Mouse (Mus musculus) neural tube, embryonic 13.5 days (tissue): ENCODE data around the gene Rps6ka5. TPM values are rescaled to one million over a fixed set of nuclear protein-coding genes. Genes with fewer than 3 reads are reported as not detected.

Experiments used
- ATAC-seq: fragments of 200-750 bp; cut with Nextera tagmentation; 2 replicates; pipeline ENCODE4 v1.8.0; 2017; ENCODE audit warnings: low read depth, mild to moderate bottlenecking, moderate TSS enrichment, moderate library complexity
- H3K27ac ChIP-seq: fragments of 300-500 bp; sonication (generic); replicated peaks from 2 replicates; pipeline ENCODE4 v1.5.1; 2015; ENCODE audit warnings: moderate library complexity, mild to moderate bottlenecking, inconsistent platforms
- H3K27me3 ChIP-seq: fragments of 300-500 bp; sonication (generic); 2 replicates; pipeline ENCODE4 v1.6.1; 2015; ENCODE audit warnings: mild to moderate bottlenecking, inconsistent platforms
- H3K36me3 ChIP-seq: fragments of 300-500 bp; sonication (generic); 2 replicates; pipeline ENCODE4 v1.6.1; 2015; ENCODE audit warnings: mild to moderate bottlenecking, inconsistent platforms
- H3K4me1 ChIP-seq: fragments of 300-500 bp; sonication (generic); replicated peaks from 2 replicates; pipeline ENCODE4 v1.6.1; 2015; ENCODE audit warnings: inconsistent platforms
- H3K4me2 ChIP-seq: fragments of 300-500 bp; sonication (generic); 2 replicates; pipeline ENCODE4 v1.6.1; 2015; ENCODE audit warnings: inconsistent platforms, mild to moderate bottlenecking, moderate library complexity
- H3K4me3 ChIP-seq: fragments of 300-500 bp; sonication (generic); 2 replicates; pipeline ENCODE4 v1.5.1; 2015; ENCODE audit warnings: mild to moderate bottlenecking, inconsistent platforms
- H3K9ac ChIP-seq: fragments of 300-500 bp; sonication (generic); 2 replicates; pipeline ENCODE4 v1.6.1; 2015; ENCODE audit warnings: moderate library complexity, mild to moderate bottlenecking, inconsistent platforms
- H3K9me3 ChIP-seq: fragments of 300-500 bp; sonication (generic); 2 replicates; pipeline ENCODE4 v1.6.1; 2016; ENCODE audit warnings: inconsistent platforms
- WGBS: fragments of 180-500 bp; shearing (Covaris S2); methylation state at CpG from one replicate; pipeline ENCODE4 v1.1.7; 2015; 5-methylcytosine and 5-hydroxymethylcytosine counted together
- polyA plus RNA-seq: library from polyadenylated mRNA; unstranded; fragments of >200 nt; fragmentation: Nextera tagmentation; extraction: Ambion mirVana; gene quantifications from 2 replicates; pipeline ENCODE4 v1.2.1, GENCODE M21; 2015

Gene Rps6ka5
- polyA plus RNA-seq, 1 experiment from 2014 or later, result 5.5 TPM

DNA sequence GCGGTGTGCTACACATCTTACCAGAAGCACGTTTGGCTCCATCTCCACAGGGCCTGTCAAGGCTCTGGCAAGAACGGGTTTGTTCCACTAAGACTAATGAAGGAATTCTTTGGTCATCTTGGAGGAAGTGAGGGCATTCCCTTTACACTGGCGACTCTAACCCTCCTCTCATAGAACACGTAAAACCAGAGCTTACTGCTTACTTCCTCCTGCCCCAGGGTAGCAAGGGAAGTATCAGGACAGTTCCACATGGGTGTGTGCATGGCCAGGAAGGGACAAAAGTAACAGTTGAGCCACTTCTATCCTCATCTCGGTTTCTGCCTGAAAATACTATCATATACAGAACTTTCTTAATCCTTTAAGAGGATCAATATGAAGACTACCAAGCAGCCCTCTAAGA, 158.7 kb downstream of the Rps6ka5 start:
- no peaks in the 10 kb centered on the region for H3K9me3 ChIP-seq
- H3K27ac ChIP-seq, result no peak overlapping the region
- H3K27me3 ChIP-seq, result no peaks in the 10 kb centered on the region
- no peaks in the 10 kb centered on the region for H3K4me1 ChIP-seq
- no peaks in the 10 kb centered on the region; the same call in 1 of the 2 replicates for H3K36me3 ChIP-seq
- no peak overlapping the region for H3K4me3 ChIP-seq
- H3K4me2 ChIP-seq, result no peak overlapping the region
- WGBS, result 87% methylated on average over 6 of the region's 6 CpGs
- ATAC-seq, result no peak
- H3K9ac ChIP-seq, result no peak overlapping the region

DNA sequence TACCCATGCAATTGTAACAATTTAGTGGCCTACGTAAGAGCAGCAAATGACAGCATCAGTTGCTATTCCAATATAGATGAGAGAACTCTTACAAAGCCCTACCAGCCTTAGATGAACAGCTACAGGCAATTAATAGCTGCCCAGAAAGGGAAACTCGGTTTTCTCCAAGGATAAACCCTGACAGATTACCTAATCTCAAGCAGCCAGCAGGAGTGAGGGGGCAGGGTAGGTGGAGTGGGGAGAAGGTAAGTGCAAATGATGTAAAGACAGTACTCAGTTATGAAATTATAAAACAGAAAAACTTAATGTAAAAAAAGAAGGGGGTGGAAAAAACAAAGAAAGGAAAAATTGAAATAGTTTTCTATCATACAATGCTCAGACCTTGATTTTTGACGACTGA, 159.2 kb downstream of the Rps6ka5 start:
- no peak for ATAC-seq
- WGBS, result 87% methylated on average over 3 of the region's 3 CpGs

GRCm38 (mm10) chr12:100553675-100554074, 173.1 kb downstream of the Rps6ka5 start:
- no peaks in the 10 kb centered on the region for H3K4me1 ChIP-seq
- H3K4me3 ChIP-seq, result no peak overlapping the region
- ATAC-seq, result no peak
- H3K4me2 ChIP-seq, result no peak overlapping the region
- no peak overlapping the region for H3K27ac ChIP-seq
- no peaks in the 10 kb centered on the region for H3K27me3 ChIP-seq
- no peak overlapping the region for H3K9ac ChIP-seq
- WGBS, result 92% methylated on average over 6 of the region's 6 CpGs
- H3K36me3 ChIP-seq, result peaks cover 23% of the 10 kb centered on the region
- no peaks in the 10 kb centered on the region for H3K9me3 ChIP-seq

More for the DNA sequence above, 159.2 kb downstream of the Rps6ka5 start:
- Histone ChIP-seq H3K9me3 (no peaks in the 10 kb centered on the region), H3K4me2 (no peak overlapping the region), H3K9ac (no peak overlapping the region), H3K27me3 (no peaks in the 10 kb centered on the region), H3K4me3 (no peak overlapping the region), H3K27ac (no peak overlapping the region), H3K4me1 (no peaks in the 10 kb centered on the region), H3K36me3 (no peaks in the 10 kb centered on the region; the same call in 1 of the 2 replicates)

DNA sequence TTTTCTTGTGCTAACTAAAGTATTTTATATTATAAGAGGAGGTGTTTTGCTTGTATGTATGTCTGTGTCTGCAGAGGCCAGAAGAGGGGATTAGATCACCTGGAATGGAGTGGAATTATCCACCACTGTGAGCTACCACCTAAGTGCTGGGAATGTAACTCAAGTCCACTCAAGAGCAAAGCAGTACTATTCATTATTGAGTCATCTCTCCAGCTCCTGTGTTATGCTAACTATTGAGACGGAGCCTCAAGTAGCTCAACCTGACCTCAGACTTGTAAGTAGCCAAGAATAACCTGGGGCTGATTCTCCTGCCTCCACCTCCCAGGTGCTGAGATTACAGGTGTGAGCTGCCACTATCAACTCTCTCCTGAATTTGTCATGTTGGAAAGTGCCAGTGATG, 174.8 kb downstream of the Rps6ka5 start:
- Histone ChIP-seq H3K4me3 (no peak overlapping the region), H3K36me3 (peaks cover 23% of the 10 kb centered on the region), H3K4me2 (no peak overlapping the region), H3K27me3 (no peaks in the 10 kb centered on the region), H3K9ac (no peak overlapping the region), H3K9me3 (no peaks in the 10 kb centered on the region), H3K27ac (no peak overlapping the region), H3K4me1 (no peaks in the 10 kb centered on the region)
- no peak for ATAC-seq
- 92% methylated on average over 1 of the region's 1 CpGs for WGBS

GRCm38 (mm10) chr12:100544194-100544567, 182.6 kb downstream of the Rps6ka5 start:
- no peaks in the 10 kb centered on the region for H3K27me3 ChIP-seq
- no peaks in the 10 kb centered on the region for H3K4me1 ChIP-seq
- no peak overlapping the region for H3K9ac ChIP-seq
- H3K4me3 ChIP-seq, result no peak overlapping the region
- no peak overlapping the region for H3K4me2 ChIP-seq
- no peak for ATAC-seq
- 94% methylated on average over 4 of the region's 4 CpGs for WGBS
- no peaks in the 10 kb centered on the region for H3K9me3 ChIP-seq
- no peak overlapping the region for H3K27ac ChIP-seq
- no peaks in the 10 kb centered on the region for H3K36me3 ChIP-seq

DNA sequence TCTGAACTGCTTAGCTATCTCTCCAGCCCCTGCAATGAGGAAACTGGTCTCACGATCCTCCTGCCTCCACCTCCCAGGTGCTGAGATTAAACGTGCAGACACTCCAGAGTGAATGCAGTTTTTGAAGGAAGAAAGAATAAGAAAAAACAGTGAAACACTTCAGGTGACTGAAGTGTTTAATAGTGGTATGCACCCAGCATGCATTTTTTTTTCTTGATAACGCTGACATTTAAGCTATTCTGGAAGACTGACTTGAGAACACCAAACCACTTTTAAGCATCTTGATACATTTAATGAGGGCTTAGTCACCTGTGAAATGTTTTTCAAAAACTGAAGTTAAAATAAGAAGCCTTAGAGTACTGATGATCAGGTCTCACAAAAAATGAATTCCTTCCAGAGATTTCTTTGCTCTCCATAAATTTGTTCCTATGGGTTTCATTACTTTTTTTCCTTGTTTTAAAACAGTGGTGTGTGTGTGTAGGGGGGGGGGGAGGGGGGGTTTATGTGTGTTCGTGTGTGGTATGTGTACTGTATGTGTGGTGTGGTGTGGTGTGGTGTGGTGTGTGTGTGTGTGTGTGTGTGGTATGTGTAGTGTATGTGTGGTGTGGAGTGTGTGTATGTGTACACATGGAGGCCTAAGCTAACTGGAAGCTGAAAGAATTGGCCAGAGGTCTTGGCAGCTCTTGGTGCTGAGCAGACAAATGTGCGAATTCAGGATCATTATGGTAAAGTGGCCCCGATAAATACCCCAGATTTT, 183.2 kb downstream of the Rps6ka5 start:
- Histone ChIP-seq H3K36me3 (no peaks in the 10 kb centered on the region), H3K4me3 (no peak overlapping the region), H3K9ac (no peak overlapping the region), H3K4me2 (no peak overlapping the region), H3K27ac (no peak overlapping the region), H3K27me3 (no peaks in the 10 kb centered on the region), H3K4me1 (no peaks in the 10 kb centered on the region), H3K9me3 (no peaks in the 10 kb centered on the region)
- 83% methylated on average over 6 of the region's 6 CpGs for WGBS
- no peak for ATAC-seq

GRCm38 (mm10) chr12:100542494-100542893, 184.3 kb downstream of the Rps6ka5 start:
- no peak overlapping the region for H3K9ac ChIP-seq
- 93% methylated on average over 6 of the region's 6 CpGs for WGBS

GRCm38 (mm10) chr12:100542076-100542475, 184.7 kb downstream of the Rps6ka5 start:
- no peaks in the 10 kb centered on the region for H3K27me3 ChIP-seq
- H3K36me3 ChIP-seq, result no peaks in the 10 kb centered on the region
- no peak overlapping the region for H3K4me3 ChIP-seq
- H3K9me3 ChIP-seq, result no peaks in the 10 kb centered on the region
- no peak overlapping the region for H3K9ac ChIP-seq
- WGBS, result 58% methylated on average over 3 of the region's 3 CpGs
- no peak overlapping the region for H3K27ac ChIP-seq
- H3K4me2 ChIP-seq, result no peak overlapping the region
- ATAC-seq, result no peak
- no peaks in the 10 kb centered on the region for H3K4me1 ChIP-seq

More at GRCm38 (mm10) chr12:100542494-100542893, 184.3 kb downstream of the Rps6ka5 start:
- Histone ChIP-seq H3K9me3 (no peaks in the 10 kb centered on the region), H3K36me3 (no peaks in the 10 kb centered on the region), H3K4me3 (no peak overlapping the region), H3K4me2 (no peak overlapping the region), H3K4me1 (no peaks in the 10 kb centered on the region), H3K27me3 (no peaks in the 10 kb centered on the region), H3K27ac (no peak overlapping the region)
- no peak for ATAC-seq

DNA sequence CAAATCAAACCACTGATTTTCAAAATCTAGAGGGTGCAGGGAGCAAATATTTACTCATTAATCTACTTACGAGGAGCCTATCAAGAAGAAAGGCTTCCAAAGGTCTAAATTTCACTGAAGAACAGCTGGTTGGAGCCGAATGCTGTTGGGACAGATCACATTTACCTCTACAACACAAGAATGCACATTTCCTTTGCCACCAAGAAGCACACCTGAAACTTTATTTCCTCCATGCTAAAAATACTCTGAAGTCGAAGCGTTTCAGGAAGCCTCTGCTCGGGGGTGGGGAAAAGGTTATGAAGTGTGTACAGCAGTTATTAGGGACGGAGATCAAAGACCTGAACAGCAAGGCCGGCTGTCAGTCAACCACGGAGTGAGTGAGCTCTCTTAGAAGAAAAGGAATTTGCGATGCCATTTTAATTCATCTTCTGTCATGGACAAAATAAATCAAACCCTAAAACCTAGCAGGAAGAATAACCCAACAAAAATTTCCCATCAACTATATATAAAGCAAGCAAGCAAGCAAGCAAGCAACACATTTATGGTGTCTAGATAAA, 187.5 kb downstream of the Rps6ka5 start:
- H3K36me3 ChIP-seq, result no peaks in the 10 kb centered on the region
- peaks cover 6% of the 10 kb centered on the region; the same call in 1 of the 2 replicates for H3K4me1 ChIP-seq
- no peaks in the 10 kb centered on the region for H3K27me3 ChIP-seq
- H3K9me3 ChIP-seq, result no peaks in the 10 kb centered on the region
- no peak overlapping the region for H3K27ac ChIP-seq
- H3K9ac ChIP-seq, result no peak overlapping the region
- no peak overlapping the region for H3K4me3 ChIP-seq
- 69% methylated on average over 9 of the region's 9 CpGs for WGBS
- no peak overlapping the region for H3K4me2 ChIP-seq
- no peak for ATAC-seq

DNA sequence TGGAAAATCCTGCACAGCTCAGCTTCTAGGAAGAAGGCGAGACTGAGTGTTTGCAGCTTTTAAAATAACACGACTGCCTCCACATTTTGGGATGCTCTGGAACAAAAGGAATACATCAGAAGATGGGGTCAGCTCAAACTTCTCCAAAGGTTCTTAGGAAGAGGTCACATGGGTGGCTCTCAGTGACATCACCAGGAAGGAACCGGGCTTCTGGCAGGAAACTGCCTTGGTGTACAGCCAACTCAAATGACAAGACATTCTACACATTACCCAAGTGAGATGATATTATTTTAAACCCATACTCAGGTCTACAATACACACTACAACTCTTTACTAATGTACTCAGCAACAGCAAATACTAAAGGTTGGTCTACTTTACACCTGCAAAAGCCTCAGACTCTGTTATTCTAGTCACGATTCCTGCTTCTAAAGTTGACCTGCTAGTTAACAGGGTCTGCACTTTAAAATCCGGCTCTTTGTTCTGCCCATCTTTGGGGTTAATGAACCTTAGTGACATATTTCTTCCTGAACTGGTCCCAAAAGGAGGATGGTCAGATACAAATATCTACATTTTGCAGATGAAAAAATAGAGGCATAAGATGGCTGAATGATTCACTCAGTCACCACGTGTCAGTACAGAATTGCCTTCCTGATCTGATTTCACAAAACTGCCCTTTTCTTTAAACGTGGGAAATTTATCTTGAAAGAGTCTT, 188.2 kb downstream of the Rps6ka5 start:
- no peaks in the 10 kb centered on the region for H3K27me3 ChIP-seq
- no peak overlapping the region for H3K4me2 ChIP-seq
- H3K4me3 ChIP-seq, result no peak overlapping the region
- peaks cover 10% of the 10 kb centered on the region; the same call in 1 of the 2 replicates for H3K4me1 ChIP-seq
- H3K36me3 ChIP-seq, result no peaks in the 10 kb centered on the region
- no peak for ATAC-seq
- WGBS, result 57% methylated on average over 7 of the region's 7 CpGs
- no peaks in the 10 kb centered on the region for H3K9me3 ChIP-seq
- no peak overlapping the region for H3K9ac ChIP-seq
- H3K27ac ChIP-seq, result no peak overlapping the region

- no peaks in the 10 kb centered on the region for H3K27me3 ChIP-seq
- no peak overlapping the region for H3K27ac ChIP-seq
- no peak for ATAC-seq
- peaks cover 10% of the 10 kb centered on the region; the same call in 1 of the 2 replicates for H3K4me1 ChIP-seq
- WGBS, result 88% methylated on average over 11 of the region's 11 CpGs
- H3K4me3 ChIP-seq, result no peak overlapping the region
- no peak overlapping the region for H3K4me2 ChIP-seq
- no peaks in the 10 kb centered on the region for H3K9me3 ChIP-seq
- H3K9ac ChIP-seq, result no peak overlapping the region
- H3K36me3 ChIP-seq, result no peaks in the 10 kb centered on the region
Observed at GRCm38 (mm10) chr12:100537091-100537490, 189.7 kb downstream of the Rps6ka5 start.

- no peak for ATAC-seq
- Histone ChIP-seq H3K27ac (no peak overlapping the region), H3K36me3 (no peaks in the 10 kb centered on the region), H3K4me3 (no peak overlapping the region), H3K4me2 (no peak overlapping the region), H3K27me3 (no peaks in the 10 kb centered on the region), H3K9me3 (no peaks in the 10 kb centered on the region), H3K9ac (no peak overlapping the region), H3K4me1 (peaks cover 10% of the 10 kb centered on the region; the same call in 1 of the 2 replicates)
- 50% methylated on average over 12 of the region's 12 CpGs for WGBS
Observed at GRCm38 (mm10) chr12:100535028-100535427, 191.8 kb downstream of the Rps6ka5 start.
